Mouse (Mus musculus): Measurements from ENCODE around the gene Fam162b. TPM values are rescaled to one million over a fixed set of nuclear protein-coding genes. Genes with fewer than 3 reads are reported as not detected.

The Fam162b gene
- not detected in 2 replicates for total RNA-seq (2012; rRNA removed)

DNA sequence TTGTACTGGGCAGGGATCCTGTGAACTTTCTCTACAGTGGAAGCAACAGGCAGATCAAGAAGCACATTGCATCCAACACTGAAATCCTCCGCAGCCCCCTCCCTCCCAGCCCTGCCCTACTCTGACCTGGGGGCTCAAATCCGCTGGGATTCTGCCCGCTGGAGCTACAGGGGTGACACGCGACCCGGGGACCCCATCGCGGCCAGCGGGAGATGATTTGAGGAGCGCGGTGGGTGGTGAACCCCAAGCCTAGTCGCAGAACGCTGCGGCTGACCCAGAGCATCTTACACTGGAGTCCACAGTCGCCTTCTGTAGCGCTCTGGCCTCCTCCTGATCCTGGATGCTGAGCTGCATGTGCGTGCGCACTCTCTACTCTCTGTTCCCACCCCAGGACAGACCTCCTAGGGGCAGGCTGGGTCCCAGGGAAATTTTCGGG lies at the start of gene Fam162b:
Fam162b (minus strand) TSS at position 379 of the 436 bp plus-strand sequence.
- H3K36me3 ChIP-seq (ENCODE audit: control insufficient read depth, insufficient read depth, low read length, poor library complexity, severe bottlenecking), result no peaks in the 10 kb centered on the region
- no peak for TF ChIP-seq ZC3H11A (IDR thresholded peaks at IDR 0.05; ENCODE audit: borderline replicate concordance, low read depth, low read length)
- no peak for TF ChIP-seq ZNF384 (IDR thresholded peaks at IDR 0.05; ENCODE audit: low read depth, low read length)
- no peak within 1 kb of the TSS for H3K27ac ChIP-seq (ENCODE audit: insufficient read depth, low read depth, low read length, poor library complexity, severe bottlenecking)
- H3K4me3 ChIP-seq (ENCODE audit: insufficient read depth in 1 of 2, low read depth in 1 of 2, low read length in 2 of 2, poor library complexity in 1 of 2, severe bottlenecking in 1 of 2), result peak within 1 kb of the TSS; percentile 29 to 52; a peak in 3 of 4 replicates
- no peaks in the 10 kb centered on the region for H3K9me3 ChIP-seq (ENCODE audit: control insufficient read depth, insufficient read depth, low read depth, low read length)
- in situ Hi-C loops (cut with MboI; ENCODE audit: low sequenced_read_pairs in 2 of 2, unreplicated experiment in 2 of 2), result no loop called here
- H3K9ac ChIP-seq (ENCODE audit: insufficient read depth, low read depth, low read length, poor library complexity, severe bottlenecking), result no peak within 1 kb of the TSS; the same call in 1 of the 2 replicates
- DNase-seq (ENCODE audit: low read depth, low spot score), result no peak
- no peaks in the 10 kb centered on the region for H3K4me1 ChIP-seq (ENCODE audit: control insufficient read depth in 2 of 2, insufficient read depth in 2 of 2, low read length in 2 of 2, poor library complexity in 1 of 2)

DNA sequence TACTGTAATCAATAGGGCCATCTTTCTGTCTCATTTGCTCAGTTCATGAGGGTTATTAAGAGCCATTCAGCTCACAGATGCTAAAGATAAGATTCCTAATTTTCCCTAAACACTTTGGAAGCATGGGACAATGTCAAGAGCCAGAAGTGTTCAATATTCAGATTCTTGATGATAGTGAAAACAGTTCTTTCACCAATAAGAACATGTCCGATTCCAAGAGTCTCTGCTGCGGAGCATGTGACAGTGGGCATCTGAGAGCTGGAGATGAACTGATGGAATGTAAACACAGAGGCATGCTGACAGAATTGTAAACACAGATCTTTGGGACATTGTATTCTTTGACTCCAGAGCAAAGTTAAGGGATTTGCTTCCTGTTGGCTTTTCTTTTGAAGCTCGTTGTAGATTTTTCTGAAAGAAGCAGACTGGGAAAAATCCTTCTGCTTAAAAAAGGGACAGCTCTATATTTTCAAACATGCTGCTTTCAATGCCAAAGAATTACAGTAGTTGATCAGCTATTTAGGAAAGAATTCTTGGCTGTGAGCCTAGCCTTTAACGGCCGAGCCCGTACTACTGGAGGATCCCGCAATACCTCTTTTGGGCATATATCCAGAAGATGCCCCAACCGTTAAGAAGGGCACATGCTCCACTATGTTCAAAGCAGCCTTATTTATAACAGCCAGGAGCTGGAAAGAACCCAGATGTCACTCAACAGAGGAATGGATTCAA lies 41.3 kb upstream of the Fam162b start, which contains the start of gene Gprc6a:
Gprc6a (minus strand) TSS at position 51 of the 726 bp plus-strand sequence.
- Histone ChIP-seq H3K9me3 (ENCODE audit: control insufficient read depth, insufficient read depth, low read depth, low read length) (no peaks in the 10 kb centered on the region), H3K36me3 (ENCODE audit: control insufficient read depth, insufficient read depth, low read length, poor library complexity, severe bottlenecking) (no peaks in the 10 kb centered on the region), H3K4me1 (ENCODE audit: control insufficient read depth in 2 of 2, insufficient read depth in 2 of 2, low read length in 2 of 2, poor library complexity in 1 of 2) (no peaks in the 10 kb centered on the region), H3K4me3 (ENCODE audit: insufficient read depth in 1 of 2, low read depth in 1 of 2, low read length in 2 of 2, poor library complexity in 1 of 2, severe bottlenecking in 1 of 2) (no peak within 1 kb of the TSS), H3K27ac (ENCODE audit: insufficient read depth, low read depth, low read length, poor library complexity, severe bottlenecking) (no peak within 1 kb of the TSS), H3K9ac (ENCODE audit: insufficient read depth, low read depth, low read length, poor library complexity, severe bottlenecking) (no peak within 1 kb of the TSS)
- in situ Hi-C loops (cut with MboI; ENCODE audit: low sequenced_read_pairs in 2 of 2, unreplicated experiment in 2 of 2), result no loop called here
- no peak for TF ChIP-seq ZNF384 (IDR thresholded peaks at IDR 0.05; ENCODE audit: low read depth, low read length)
- DNase-seq (ENCODE audit: low read depth, low spot score), result no peak

DNA sequence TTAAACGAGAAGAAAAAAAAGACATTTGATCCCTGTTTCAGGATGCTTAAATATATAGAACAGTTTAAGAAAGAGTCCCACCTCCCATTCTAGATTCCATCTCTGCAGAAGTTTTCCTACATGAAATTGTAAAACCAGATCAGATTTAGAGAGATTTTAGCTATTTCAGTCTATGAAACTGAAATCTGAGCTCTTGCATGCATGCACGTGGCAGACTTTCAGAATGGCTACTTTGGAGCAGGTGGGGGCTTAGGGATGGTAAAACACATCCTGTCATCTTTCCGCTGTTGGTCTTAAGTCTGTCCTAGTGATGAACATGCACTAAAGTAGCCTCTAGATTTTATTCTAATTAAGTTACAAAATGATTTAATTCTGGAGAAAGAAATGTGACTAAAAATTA lies 30.9 kb upstream of the Fam162b start:
- Histone ChIP-seq H3K27ac (ENCODE audit: insufficient read depth, low read depth, low read length, poor library complexity, severe bottlenecking) (no peak overlapping the region), H3K9ac (ENCODE audit: insufficient read depth, low read depth, low read length, poor library complexity, severe bottlenecking) (no peak overlapping the region), H3K9me3 (ENCODE audit: control insufficient read depth, insufficient read depth, low read depth, low read length) (no peaks in the 10 kb centered on the region), H3K4me3 (ENCODE audit: insufficient read depth in 1 of 2, low read depth in 1 of 2, low read length in 2 of 2, poor library complexity in 1 of 2, severe bottlenecking in 1 of 2) (no peak overlapping the region), H3K4me1 (ENCODE audit: control insufficient read depth in 2 of 2, insufficient read depth in 2 of 2, low read length in 2 of 2, poor library complexity in 1 of 2) (no peaks in the 10 kb centered on the region), H3K36me3 (ENCODE audit: control insufficient read depth, insufficient read depth, low read length, poor library complexity, severe bottlenecking) (no peaks in the 10 kb centered on the region)
- in situ Hi-C loops (cut with MboI; ENCODE audit: low sequenced_read_pairs in 2 of 2, unreplicated experiment in 2 of 2), result no loop called here
- TF ChIP-seq ZNF384 (IDR thresholded peaks at IDR 0.05; ENCODE audit: low read depth, low read length), result no peak
- no peak for TF ChIP-seq HCFC1 (IDR thresholded peaks at IDR 0.05; ENCODE audit: borderline replicate concordance, insufficient read depth, low read length)
- no peak for TF ChIP-seq MAFK (IDR thresholded peaks at IDR 0.05; ENCODE audit: insufficient read depth, low read depth, low read length)
- TF ChIP-seq CHD2 (IDR thresholded peaks at IDR 0.05; ENCODE audit: low read depth, low read length), result no peak
- no peak for DNase-seq (ENCODE audit: low read depth, low spot score)

DNA sequence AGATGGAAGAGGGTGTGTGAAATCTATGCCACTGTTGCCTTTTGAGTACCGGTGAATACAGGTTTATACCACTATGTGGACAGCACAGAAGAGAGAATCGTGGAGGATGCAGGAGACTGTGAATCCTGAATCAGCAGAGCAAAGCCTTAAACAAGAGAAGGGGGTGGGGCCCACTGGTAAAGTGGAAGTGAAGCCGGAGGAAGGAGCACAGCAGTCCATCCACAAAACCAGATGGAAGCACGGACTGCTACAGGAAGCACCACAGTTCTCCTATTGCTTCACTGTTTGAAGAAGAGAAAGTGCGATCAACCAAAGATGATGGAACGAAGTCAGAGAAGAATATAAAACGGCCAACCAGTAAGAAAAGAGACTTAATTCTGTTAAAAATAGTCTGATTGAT lies 29.8 kb upstream of the Fam162b start:
- no peaks in the 10 kb centered on the region for H3K36me3 ChIP-seq (ENCODE audit: control insufficient read depth, insufficient read depth, low read length, poor library complexity, severe bottlenecking)
- H3K4me1 ChIP-seq (ENCODE audit: control insufficient read depth in 2 of 2, insufficient read depth in 2 of 2, low read length in 2 of 2, poor library complexity in 1 of 2), result peaks cover 0 to 4% of the 10 kb centered on the region in 2 experiments; a peak in 3 of 4 replicates
- H3K9me3 ChIP-seq (ENCODE audit: control insufficient read depth, insufficient read depth, low read depth, low read length), result no peaks in the 10 kb centered on the region
- H3K4me3 ChIP-seq (ENCODE audit: insufficient read depth in 1 of 2, low read depth in 1 of 2, low read length in 2 of 2, poor library complexity in 1 of 2, severe bottlenecking in 1 of 2), result no peak overlapping the region
- no peak overlapping the region for H3K27ac ChIP-seq (ENCODE audit: insufficient read depth, low read depth, low read length, poor library complexity, severe bottlenecking)
- in situ Hi-C loops (cut with MboI; ENCODE audit: low sequenced_read_pairs in 2 of 2, unreplicated experiment in 2 of 2), result no loop called here
- H3K9ac ChIP-seq (ENCODE audit: insufficient read depth, low read depth, low read length, poor library complexity, severe bottlenecking), result no peak overlapping the region
- no peak for TF ChIP-seq CHD2 (IDR thresholded peaks at IDR 0.05; ENCODE audit: low read depth, low read length)
- no peak for TF ChIP-seq HCFC1 (IDR thresholded peaks at IDR 0.05; ENCODE audit: borderline replicate concordance, insufficient read depth, low read length)
- TF ChIP-seq ZC3H11A (IDR thresholded peaks at IDR 0.05; ENCODE audit: borderline replicate concordance, low read depth, low read length), result no peak
- TF ChIP-seq MAFK (IDR thresholded peaks at IDR 0.05; ENCODE audit: insufficient read depth, low read depth, low read length), result no peak
- TF ChIP-seq ZNF384 (IDR thresholded peaks at IDR 0.05; ENCODE audit: low read depth, low read length), result no peak
- DNase-seq (ENCODE audit: low read depth, low spot score), result no peak

DNA sequence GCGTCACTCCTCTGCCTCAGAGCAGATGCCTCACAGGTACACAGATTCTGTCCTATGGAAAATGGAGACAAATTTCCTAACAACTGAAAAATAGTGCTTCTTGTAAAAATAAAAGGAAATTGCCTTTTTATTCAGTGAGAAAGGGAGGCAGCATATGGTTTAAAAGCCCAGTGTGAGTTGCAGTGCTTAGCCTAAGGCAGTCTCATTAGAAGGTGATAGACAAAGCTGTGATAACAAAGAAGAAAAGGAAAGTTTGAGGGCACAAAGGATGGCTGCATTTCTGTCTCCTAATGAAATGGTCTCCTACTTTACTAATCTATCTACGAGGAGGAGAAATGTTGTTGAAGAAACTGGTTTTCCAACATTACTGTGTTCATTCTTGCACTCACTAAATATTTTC lies 28.2 kb upstream of the Fam162b start:
- H3K27ac ChIP-seq (ENCODE audit: insufficient read depth, low read depth, low read length, poor library complexity, severe bottlenecking), result no peak overlapping the region
- H3K4me1 ChIP-seq (ENCODE audit: control insufficient read depth in 2 of 2, insufficient read depth in 2 of 2, low read length in 2 of 2, poor library complexity in 1 of 2), result peaks cover 0 to 7% of the 10 kb centered on the region in 2 experiments; a peak in 3 of 4 replicates
- no peak for TF ChIP-seq MAFK (IDR thresholded peaks at IDR 0.05; ENCODE audit: insufficient read depth, low read depth, low read length)
- no peak for TF ChIP-seq ZC3H11A (IDR thresholded peaks at IDR 0.05; ENCODE audit: borderline replicate concordance, low read depth, low read length)
- TF ChIP-seq CHD2 (IDR thresholded peaks at IDR 0.05; ENCODE audit: low read depth, low read length), result no peak
- DNase-seq (ENCODE audit: low read depth, low spot score), result no peak
- no peak overlapping the region for H3K4me3 ChIP-seq (ENCODE audit: insufficient read depth in 1 of 2, low read depth in 1 of 2, low read length in 2 of 2, poor library complexity in 1 of 2, severe bottlenecking in 1 of 2)
- no peak overlapping the region for H3K9ac ChIP-seq (ENCODE audit: insufficient read depth, low read depth, low read length, poor library complexity, severe bottlenecking)
- no peaks in the 10 kb centered on the region for H3K9me3 ChIP-seq (ENCODE audit: control insufficient read depth, insufficient read depth, low read depth, low read length)
- in situ Hi-C loops (cut with MboI; ENCODE audit: low sequenced_read_pairs in 2 of 2, unreplicated experiment in 2 of 2), result no loop called here
- H3K36me3 ChIP-seq (ENCODE audit: control insufficient read depth, insufficient read depth, low read length, poor library complexity, severe bottlenecking), result no peaks in the 10 kb centered on the region
